Mouse (Mus musculus) myocyte (in vitro differentiated cells): Measurements from ENCODE around the gene Mst1r. TPM values are rescaled to one million over a fixed set of nuclear protein-coding genes. Genes with fewer than 3 reads are reported as not detected.

Experiments used
- H3K27me3 ChIP-seq: one replicate; pipeline ENCODE4 v1.6.1; 2011; ENCODE audit not compliant: control insufficient read depth, insufficient read depth, insufficient read length
- H3K36me3 ChIP-seq: one replicate; pipeline ENCODE4 v1.6.1; 2011; ENCODE audit not compliant: control insufficient read depth, insufficient read depth
- H3K4me2 ChIP-seq: one replicate; pipeline ENCODE4 v1.6.1; 2011; ENCODE audit warnings: low read depth, control low read depth
- H3K4me3 ChIP-seq: one replicate; pipeline ENCODE4 v1.5.1; 2011; ENCODE audit warnings: mild to moderate bottlenecking, control low read depth, moderate library complexity
- H3K79me2 ChIP-seq: one replicate; pipeline ENCODE4 v1.6.1; 2011; ENCODE audit not compliant: control insufficient read depth, insufficient read depth
- H3ac ChIP-seq: one replicate; pipeline ENCODE4 v1.6.1; 2011; ENCODE audit not compliant: control insufficient read depth, insufficient read length
- CEBPB ChIP-seq: IDR thresholded peaks from 2 replicates; pipeline ENCODE4 v1.6.1; 2011; ENCODE audit warnings: mild to moderate bottlenecking, moderate library complexity; ENCODE audit not compliant: poor library complexity, insufficient read depth, severe bottlenecking
- E2F4 ChIP-seq: IDR thresholded peaks from one replicate; pipeline ENCODE4 v1.6.1; 2011; ENCODE audit warnings: mild to moderate bottlenecking, control low read depth, moderate library complexity; ENCODE audit not compliant: insufficient read depth
- MAX ChIP-seq: IDR thresholded peaks from one replicate; pipeline ENCODE4 v1.6.1; 2011; ENCODE audit warnings: low read depth, mild to moderate bottlenecking, control low read depth
- MYOD1 ChIP-seq, 3 experiments: IDR thresholded peaks; one replicate each; pipeline ENCODE4 v1.6.1; 2011; ENCODE audit warnings: control low read depth in 2 of 3, low read depth in 2 of 3, mild to moderate bottlenecking in 2 of 3, moderate library complexity in 1 of 3; ENCODE audit not compliant: insufficient read length in 2 of 3, control insufficient read depth in 1 of 3
- MYOG ChIP-seq, 3 experiments: IDR thresholded peaks; one replicate each; pipeline ENCODE4 v1.6.1; 2011; ENCODE audit warnings: control low read depth in 2 of 3, low read depth in 2 of 3, mild to moderate bottlenecking in 2 of 3; ENCODE audit not compliant: insufficient read length in 2 of 3, control insufficient read depth in 1 of 3, insufficient read depth in 1 of 3
- POLR2A ChIP-seq: IDR thresholded peaks from one replicate; pipeline ENCODE4 v1.6.1; 2011; ENCODE audit warnings: low read depth, mild to moderate bottlenecking, control low read depth, moderate library complexity; ENCODE audit not compliant: insufficient read length
- POLR2AphosphoS2 ChIP-seq: IDR thresholded peaks from one replicate; pipeline ENCODE4 v1.6.1; 2011; ENCODE audit warnings: low read depth, control low read depth; ENCODE audit not compliant: insufficient read length
- REST ChIP-seq: IDR thresholded peaks from one replicate; pipeline ENCODE4 v1.6.1; 2011; ENCODE audit warnings: mild to moderate bottlenecking, control low read depth, moderate library complexity; ENCODE audit not compliant: insufficient read depth, insufficient read length
- SRF ChIP-seq: IDR thresholded peaks from one replicate; pipeline ENCODE4 v1.6.1; 2011; ENCODE audit warnings: low read depth; ENCODE audit not compliant: control insufficient read depth, insufficient read length
- TCF12 ChIP-seq: IDR thresholded peaks from one replicate; pipeline ENCODE4 v1.6.1; 2011; ENCODE audit warnings: mild to moderate bottlenecking, control low read depth; ENCODE audit not compliant: poor library complexity, insufficient read depth, severe bottlenecking
- TCF3 ChIP-seq: IDR thresholded peaks from one replicate; pipeline ENCODE4 v1.6.1; 2011; ENCODE audit warnings: low read depth, control low read depth; ENCODE audit not compliant: insufficient read length
- USF1 ChIP-seq: IDR thresholded peaks from one replicate; pipeline ENCODE4 v1.6.1; 2011; ENCODE audit warnings: low read depth, mild to moderate bottlenecking, control low read depth, moderate library complexity
- polyA plus RNA-seq: library from polyadenylated mRNA; unstranded; fragments of >200 nt; fragmentation: generic; extraction: Trizol; gene quantifications from one replicate; pipeline ENCODE4 v1.2.1, GENCODE M21; 2012; ENCODE audit warnings: missing spikeins

The Mst1r gene
- polyA plus RNA-seq, 1 experiment = 0.04 TPM

- Histone ChIP-seq H3K79me2 (no peaks in the 10 kb centered on the region), H3K4me2 (peak overlapping the region; percentile 42), H3K27me3 (peaks cover 4% of the 10 kb centered on the region), H3ac (no peak overlapping the region), H3K36me3 (no peaks in the 10 kb centered on the region), H3K4me3 (no peak overlapping the region)
- TF ChIP-seq MYOG (IDR thresholded peaks at IDR 0.05; ENCODE audit: control insufficient read depth in 1 of 3, insufficient read depth in 1 of 3, insufficient read length in 2 of 3, low read depth in 2 of 3) (no peak), MAX (no peak), POLR2A (no peak), TCF3 (no peak), SRF (no peak), USF1 (no peak), POLR2AphosphoS2 (no peak), REST (no peak), TCF12 (no peak), CEBPB (no peak), MYOD1 (IDR thresholded peaks at IDR 0.05; ENCODE audit: control insufficient read depth in 1 of 3, insufficient read length in 2 of 3, low read depth in 2 of 3) (no peak), E2F4 (no peak)
These were observed 20.3 kb downstream of the Mst1r start for GRCm38 (mm10) chr9:107926920-107927420.

DNA sequence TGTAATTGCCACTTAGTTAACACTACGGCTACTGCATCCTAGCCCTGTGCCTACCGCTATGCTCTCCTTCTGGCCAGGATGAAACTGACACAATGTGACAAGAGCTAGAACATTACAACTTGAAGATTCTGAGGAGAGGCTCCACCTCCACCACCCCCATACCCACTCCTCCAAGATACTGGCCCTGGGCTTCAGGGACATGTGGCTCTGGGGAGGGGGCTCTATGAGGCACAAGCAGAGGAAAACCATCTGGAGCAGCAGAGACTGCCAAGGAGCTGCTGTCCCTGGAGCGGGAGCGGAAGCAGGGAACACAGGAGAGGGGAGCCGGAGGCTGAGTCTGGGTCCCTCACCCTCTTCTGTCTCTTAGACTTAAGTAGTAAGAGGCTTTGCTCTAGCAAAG is 21.1 kb downstream of the Mst1r start:
- Histone ChIP-seq H3K36me3 (no peaks in the 10 kb centered on the region), H3ac (no peak overlapping the region), H3K4me2 (no peak overlapping the region), H3K27me3 (peaks cover 4% of the 10 kb centered on the region), H3K79me2 (no peaks in the 10 kb centered on the region), H3K4me3 (no peak overlapping the region)
- TF ChIP-seq CEBPB (no peak), POLR2A (no peak), POLR2AphosphoS2 (no peak), MYOD1 (IDR thresholded peaks at IDR 0.05; ENCODE audit: control insufficient read depth in 1 of 3, insufficient read length in 2 of 3, low read depth in 2 of 3) (no peak), TCF3 (no peak), SRF (no peak), REST (no peak), MYOG (IDR thresholded peaks at IDR 0.05; ENCODE audit: control insufficient read depth in 1 of 3, insufficient read depth in 1 of 3, insufficient read length in 2 of 3, low read depth in 2 of 3) (no peak), MAX (no peak)

- H3K4me3 ChIP-seq = no peak within 1 kb of the TSS
- no peak within 1 kb of the TSS for H3ac ChIP-seq
- H3K79me2 ChIP-seq = no peaks in the 10 kb centered on the region
- no peak for TF ChIP-seq POLR2A
- TF ChIP-seq REST = no peak
- TF ChIP-seq TCF12 = no peak
- TF ChIP-seq USF1 = no peak
- TF ChIP-seq CEBPB = no peak
- no peak for TF ChIP-seq TCF3
- no peak for TF ChIP-seq POLR2AphosphoS2
- no peak for TF ChIP-seq MYOD1 (IDR thresholded peaks at IDR 0.05; ENCODE audit: control insufficient read depth in 1 of 3, insufficient read length in 2 of 3, low read depth in 2 of 3)
- no peak for TF ChIP-seq E2F4
- TF ChIP-seq MYOG (IDR thresholded peaks at IDR 0.05; ENCODE audit: control insufficient read depth in 1 of 3, insufficient read depth in 1 of 3, insufficient read length in 2 of 3, low read depth in 2 of 3) = no peak
- TF ChIP-seq MAX = no peak
- H3K27me3 ChIP-seq = peaks cover 4% of the 10 kb centered on the region
- no peaks in the 10 kb centered on the region for H3K36me3 ChIP-seq
- peak within 1 kb of the TSS; percentile 42 for H3K4me2 ChIP-seq
These were observed 21.5 kb downstream of the Mst1r start, which contains the start of gene Actl11 for GRCm38 (mm10) chr9:107928169-107928568. Gene Actl11, plus strand, starts transcription at chr9:107928469.

GRCm38 (mm10) chr9:107932221-107932620 is 25.5 kb downstream of the Mst1r start:
- no peak overlapping the region for H3K4me2 ChIP-seq
- H3K36me3 ChIP-seq = no peaks in the 10 kb centered on the region
- TF ChIP-seq TCF3 = no peak
- no peak for TF ChIP-seq REST
- no peak for TF ChIP-seq USF1
- no peak for TF ChIP-seq E2F4
- no peak for TF ChIP-seq POLR2A
- no peak for TF ChIP-seq CEBPB
- no peak for TF ChIP-seq MAX
- H3K27me3 ChIP-seq = peaks cover 32% of the 10 kb centered on the region
- no peak overlapping the region for H3ac ChIP-seq
- H3K4me3 ChIP-seq = no peak overlapping the region
- no peaks in the 10 kb centered on the region for H3K79me2 ChIP-seq

- no peaks in the 10 kb centered on the region for H3K79me2 ChIP-seq
- H3K4me2 ChIP-seq = no peak overlapping the region
- no peak overlapping the region for H3K4me3 ChIP-seq
- no peak for TF ChIP-seq TCF12
- TF ChIP-seq E2F4 = no peak
- no peak for TF ChIP-seq MYOG (IDR thresholded peaks at IDR 0.05; ENCODE audit: control insufficient read depth in 1 of 3, insufficient read depth in 1 of 3, insufficient read length in 2 of 3, low read depth in 2 of 3)
- no peak for TF ChIP-seq SRF
- no peak for TF ChIP-seq POLR2A
- TF ChIP-seq TCF3 = no peak
- TF ChIP-seq USF1 = no peak
- no peak for TF ChIP-seq MAX
- TF ChIP-seq MYOD1 (IDR thresholded peaks at IDR 0.05; ENCODE audit: control insufficient read depth in 1 of 3, insufficient read length in 2 of 3, low read depth in 2 of 3) = no peak
- TF ChIP-seq POLR2AphosphoS2 = no peak
- H3K27me3 ChIP-seq = peaks cover 42% of the 10 kb centered on the region
- H3K36me3 ChIP-seq = no peaks in the 10 kb centered on the region
- H3ac ChIP-seq = no peak overlapping the region
These were observed 27.5 kb downstream of the Mst1r start for GRCm38 (mm10) chr9:107934146-107934545.
